ENCODE assay signal across 21 mouse cellular contexts in the genomic region with DNA sequence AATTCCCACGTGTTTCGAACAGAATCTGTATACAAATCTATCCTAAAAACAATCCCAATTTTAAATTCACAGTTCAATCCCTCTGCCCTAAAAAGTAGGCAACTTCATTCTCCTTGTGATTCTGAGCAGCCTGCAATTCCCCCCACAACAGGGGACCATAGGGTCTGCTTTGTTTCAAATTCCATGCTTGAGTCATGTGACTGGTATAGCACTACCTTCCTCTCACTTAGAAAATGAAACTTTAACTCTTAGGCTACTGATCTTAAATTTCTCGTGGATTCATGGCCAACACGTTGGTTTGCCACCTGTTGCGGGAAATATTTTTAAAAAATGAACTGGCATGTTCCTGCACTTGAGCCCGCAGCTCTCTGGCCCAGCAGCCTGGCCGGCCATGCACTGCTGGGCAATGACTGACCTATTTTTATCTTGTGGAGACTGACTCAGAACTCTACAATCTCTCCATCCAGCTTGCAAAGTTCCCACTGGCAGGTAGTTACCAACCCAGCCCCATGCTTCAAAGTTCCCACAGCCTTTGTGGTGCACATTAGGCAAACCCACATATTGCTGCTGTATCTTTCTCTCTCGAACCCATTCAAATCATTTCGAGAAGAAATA.
"Had no signal": no experiment of that assay in that cellular context is flagged by ENCODE, and none has a peak within 500 bp of the region (broad histone marks: within the 10 kb centered on the region; RNA-seq: fewer than 3 reads in every experiment).

No protein-coding gene starts in this region.

- H3K4me1 ChIP-seq: kidney, embryonic 15.5 days; limb, embryonic 10.5 days; limb, embryonic 13.5 days; liver, embryonic 12.5 days; liver, embryonic 15.5 days; lung, embryonic 15.5 days; neural tube, embryonic 12.5 days; neural tube, embryonic 15.5 days had no signal

- H3K27ac ChIP-seq: kidney, embryonic 15.5 days; limb, embryonic 10.5 days; limb, embryonic 13.5 days; liver, embryonic 12.5 days; liver, embryonic 15.5 days; lung, embryonic 15.5 days; neural tube, embryonic 12.5 days; neural tube, embryonic 15.5 days had no signal

- H3K4me2 ChIP-seq: kidney, embryonic 15.5 days; limb, embryonic 13.5 days; liver, embryonic 12.5 days; liver, embryonic 15.5 days; lung, embryonic 15.5 days; midbrain, embryonic 11.5 days; neural tube, embryonic 12.5 days; neural tube, embryonic 15.5 days had no signal

- H3K9me3 ChIP-seq: kidney, embryonic 15.5 days; limb, embryonic 10.5 days; liver, embryonic 12.5 days; liver, embryonic 15.5 days; lung, embryonic 15.5 days; neural tube, embryonic 12.5 days; neural tube, embryonic 15.5 days had no signal

- H3K27me3 ChIP-seq: kidney, embryonic 15.5 days; limb, embryonic 13.5 days; liver, embryonic 12.5 days; liver, embryonic 15.5 days; lung, embryonic 15.5 days; neural tube, embryonic 12.5 days; neural tube, embryonic 15.5 days had no signal

- H3K36me3 ChIP-seq: kidney, embryonic 15.5 days; limb, embryonic 10.5 days; limb, embryonic 13.5 days; liver, embryonic 12.5 days; liver, embryonic 15.5 days; lung, embryonic 15.5 days; neural tube, embryonic 12.5 days; neural tube, embryonic 15.5 days had no signal

- DNase-seq: kidney, postnatal 10 days; kidney, postnatal 36 days; layer of hippocampus, postnatal 36 days; liver; lung, adult 18-20 months; lung, postnatal 10 days; lung, postnatal 4 days; midbrain, embryonic 14.5 days; right cerebral cortex, adult 18-20 months; right cerebral cortex, postnatal 14 days; right cerebral cortex, postnatal 4 days; thymus, postnatal 25 days had no signal

- H3K4me3 ChIP-seq: kidney, embryonic 15.5 days; limb, embryonic 10.5 days; limb, embryonic 13.5 days; liver, embryonic 12.5 days; liver, embryonic 15.5 days; lung, embryonic 15.5 days; neural tube, embryonic 12.5 days; neural tube, embryonic 15.5 days had no signal

- H3K9ac ChIP-seq: kidney, embryonic 15.5 days; limb, embryonic 13.5 days; liver, embryonic 12.5 days; liver, embryonic 15.5 days; lung, embryonic 15.5 days; neural tube, embryonic 12.5 days; neural tube, embryonic 15.5 days had no signal
